Mouse (Mus musculus): ENCODE measurements around the gene H2-M10.2. TPM values are rescaled to one million over a fixed set of nuclear protein-coding genes. Genes with fewer than 3 reads are reported as not detected.
A peak's percentile ranks its signal among the peaks of the same experiment; 100 is the strongest.
"Not testable (repeated sequence)": the region's sequence is repeated elsewhere in the genome, so short reads cannot be mapped to it uniquely, and the experiment has no call there.

H2-M10.2 gene
- total RNA-seq, 2 experiments from 2014 or later: not detected

- DNase-seq: peak; percentile 80
- intact Hi-C loops (cut with DNase I; ENCODE audit: low total_unique reads): no loop called here
These were observed 28.9 kb downstream of the H2-M10.2 start for GRCm38 (mm10) chr17:36257241-36257947.

GRCm38 (mm10) chr17:36253087-36253600, 33.1 kb downstream of the H2-M10.2 start:
- intact Hi-C loops (cut with DNase I; ENCODE audit: low total_unique reads): no loop called here
- DNase-seq: no peak

- intact Hi-C loops (cut with DNase I; ENCODE audit: low total_unique reads): no loop called here
- DNase-seq: peak; percentile 16
These were observed 33.9 kb downstream of the H2-M10.2 start for GRCm38 (mm10) chr17:36252250-36252876.

GRCm38 (mm10) chr17:36248886-36249285, 37.4 kb downstream of the H2-M10.2 start:
- no peak for DNase-seq
- intact Hi-C loops (cut with DNase I; ENCODE audit: low total_unique reads): no loop called here

- no peak for DNase-seq
- intact Hi-C loops (cut with DNase I; ENCODE audit: low total_unique reads): no loop called here
These were observed 40.5 kb downstream of the H2-M10.2 start for GRCm38 (mm10) chr17:36245741-36246140.

GRCm38 (mm10) chr17:36244031-36244430, 42.3 kb downstream of the H2-M10.2 start:
- no peak for DNase-seq
- intact Hi-C loops (cut with DNase I; ENCODE audit: low total_unique reads): no loop called here

- no peak for DNase-seq
- intact Hi-C loops (cut with DNase I; ENCODE audit: low total_unique reads): no loop called here
These were observed 45.6 kb downstream of the H2-M10.2 start for GRCm38 (mm10) chr17:36240637-36241213.

- no peak for DNase-seq
- intact Hi-C loops (cut with DNase I; ENCODE audit: low total_unique reads): no loop called here
These were observed 48.9 kb downstream of the H2-M10.2 start for GRCm38 (mm10) chr17:36237321-36237921.

GRCm38 (mm10) chr17:36235300-36235699, 51.0 kb downstream of the H2-M10.2 start:
- intact Hi-C loops (cut with DNase I; ENCODE audit: low total_unique reads); DNase-seq: not testable (repeated sequence)

Other genes starting within 250 kb of the H2-M10.2 start
- 1 to 10 TPM; 5.7 to 6.3 TPM for gene H2-T22, start 243.7 kb downstream of the H2-M10.2 start, total RNA-seq (2021)
- not detected for gene Gm6034, start 243.5 kb downstream of the H2-M10.2 start, total RNA-seq (2021)
- gene Gm11127, start 228.1 kb downstream of the H2-M10.2 start, total RNA-seq (2021): 1 to 10 TPM in 1 of 2 experiments, under 1 TPM in 1; 0.92 to 1.0 TPM
- gene Gm19684, start 164.8 kb downstream of the H2-M10.2 start, total RNA-seq (2021): not detected
- not detected for gene Gm7030, start 157.1 kb downstream of the H2-M10.2 start, total RNA-seq (2021)
- not detected for gene Gm8909, start 118.0 kb downstream of the H2-M10.2 start, total RNA-seq (2021)
- gene H2-T3, start 96.2 kb downstream of the H2-M10.2 start, total RNA-seq (2021): not detected
- gene Rpp21, start 28.4 kb downstream of the H2-M10.2 start, total RNA-seq (2021): 10 to 100 TPM; 22.5 to 23.4 TPM
- gene Trim39, start 14.2 kb downstream of the H2-M10.2 start, total RNA-seq (2021): 1 to 10 TPM; 3.1 to 4.1 TPM
- not detected for gene H2-M10.1, start 39.7 kb upstream of the H2-M10.2 start, total RNA-seq (2021)
- gene H2-M10.3, start 81.9 kb upstream of the H2-M10.2 start, total RNA-seq (2021): not detected
- not detected for gene H2-M10.4, start 175.8 kb upstream of the H2-M10.2 start, total RNA-seq (2021)

Data from gastrocnemius, postnatal 14 days (tissue).